Mouse (Mus musculus) gastrocnemius, postnatal 25 days (tissue): ENCODE measurements at regions not wholly inside any gene's neighbourhood (a gene's known extent, or its start where the extent isn't known, plus 50 kb on each side); places are given as distances from the start of the nearest gene placed in this dataset.

Experiments used
- DNase-seq: peaks from one replicate; pipeline ENCODE4 v3.0.0; 2022

DNA sequence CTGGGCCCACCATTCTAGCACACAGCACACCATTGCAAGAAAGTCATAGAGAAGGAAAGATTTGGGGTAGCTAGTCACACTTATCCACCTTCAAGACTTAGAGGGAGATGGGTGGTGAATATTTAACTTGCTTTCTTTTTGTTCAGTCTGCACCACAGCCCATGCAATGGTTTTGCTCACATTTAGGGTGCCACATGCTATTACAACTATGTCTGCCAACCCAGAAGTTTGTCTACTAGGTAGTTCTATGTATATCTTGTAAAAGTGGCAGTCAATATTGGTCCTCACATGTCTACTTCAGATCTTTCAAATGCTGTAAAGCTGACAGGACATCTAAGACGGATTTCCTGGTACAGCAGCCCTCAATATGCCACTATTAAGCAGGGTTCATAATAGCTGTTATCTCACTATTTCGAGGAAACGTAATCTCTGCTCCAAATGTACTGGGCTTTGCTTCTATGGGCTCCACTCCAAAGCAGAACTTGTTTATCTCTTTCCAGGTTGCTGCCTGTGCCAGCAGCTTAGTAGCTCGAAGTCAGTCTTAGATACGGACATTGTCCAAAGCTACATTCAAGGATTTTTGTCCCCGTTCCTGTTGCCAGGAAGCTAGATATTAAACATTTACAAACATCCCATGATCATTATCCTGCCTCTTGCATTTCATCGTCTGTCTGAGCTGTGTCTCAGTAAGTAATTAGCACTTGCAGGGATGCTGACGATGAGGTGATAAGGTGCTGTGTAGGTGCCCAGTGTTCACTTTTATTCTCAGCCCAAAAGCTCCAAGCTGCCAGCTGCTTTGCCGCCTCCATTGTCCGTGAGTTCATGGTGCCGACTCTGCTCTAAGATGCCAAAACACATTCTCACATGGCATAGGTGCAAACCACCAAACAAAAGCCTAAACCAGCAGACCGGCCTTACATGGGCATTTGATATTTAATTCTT lies 327.8 kb upstream of the Robo2 start:
- no peak for DNase-seq

DNA sequence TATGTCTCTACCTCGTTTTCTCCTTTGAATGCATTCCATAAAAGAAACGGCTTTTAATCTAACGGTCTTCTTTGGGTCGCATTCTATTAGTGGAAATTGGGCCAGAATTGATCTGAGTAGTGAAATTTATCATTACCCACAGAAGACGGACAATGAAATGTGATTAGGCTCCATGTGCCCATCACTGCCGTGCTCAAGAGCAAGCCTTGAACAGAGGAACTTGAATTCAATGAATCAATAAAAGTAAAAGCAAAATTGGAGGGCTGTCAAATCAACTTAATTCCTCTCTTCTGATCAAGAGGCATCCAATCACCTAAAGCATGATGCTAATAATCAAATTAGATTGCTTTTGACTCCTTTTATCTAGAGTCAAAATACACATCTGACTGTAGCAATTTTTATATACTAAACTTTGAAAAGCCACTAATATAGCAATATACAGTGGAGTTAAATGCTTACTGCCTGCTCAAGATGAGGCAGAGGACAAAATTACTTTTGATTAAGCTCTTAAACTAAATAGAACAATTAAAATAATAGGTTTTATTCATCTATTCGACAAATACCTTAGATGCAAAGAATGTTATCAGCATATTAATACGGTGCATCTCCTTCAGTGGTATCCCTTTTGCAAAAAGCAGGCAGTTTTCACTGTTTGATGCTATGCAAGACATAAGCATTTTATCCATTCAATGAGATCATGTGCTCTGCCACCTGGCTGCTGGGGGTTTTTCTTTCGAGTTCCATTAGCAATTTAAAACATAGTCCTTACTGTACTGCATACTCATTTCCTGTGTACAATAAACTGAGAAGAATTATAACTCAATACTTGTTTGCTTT lies 321.5 kb upstream of the Robo2 start:
- no peak for DNase-seq

- no peak for DNase-seq
These were observed 318.7 kb upstream of the Robo2 start for GRCm38 (mm10) chr16:74730169-74730794.

- DNase-seq = no peak
These were observed 311.6 kb upstream of the Robo2 start for GRCm38 (mm10) chr16:74723217-74723616.

GRCm38 (mm10) chr16:74718154-74718553 lies 306.5 kb upstream of the Robo2 start:
- DNase-seq = no peak

GRCm38 (mm10) chr16:74717622-74718021 lies 306.0 kb upstream of the Robo2 start:
- no peak for DNase-seq

DNA sequence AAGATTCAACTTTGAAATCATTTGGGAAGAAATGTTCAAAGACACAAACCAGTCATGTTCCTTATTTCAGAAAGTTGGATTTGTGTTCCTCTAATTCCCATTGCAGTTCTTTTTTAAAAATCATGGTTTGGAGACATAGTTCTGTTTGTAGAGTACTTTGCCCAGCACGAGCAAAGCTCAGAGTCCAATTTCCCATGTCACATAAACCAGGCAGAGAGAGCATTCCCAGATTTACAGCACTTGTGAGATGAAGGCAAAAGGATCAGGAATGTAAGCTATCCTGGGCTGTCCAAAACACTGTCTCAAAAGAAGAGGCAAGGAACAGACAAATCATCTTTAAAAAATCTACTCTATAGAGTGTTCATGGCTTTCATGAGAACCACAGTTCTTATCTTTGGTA lies 303.3 kb upstream of the Robo2 start:
- no peak for DNase-seq

- DNase-seq = no peak
These were observed 300.9 kb upstream of the Robo2 start for GRCm38 (mm10) chr16:74712515-74712914.

- no peak for DNase-seq
These were observed 290.4 kb upstream of the Robo2 start for GRCm38 (mm10) chr16:74702067-74702466.

GRCm38 (mm10) chr16:74683371-74683770 lies 271.7 kb upstream of the Robo2 start:
- DNase-seq = no peak

DNA sequence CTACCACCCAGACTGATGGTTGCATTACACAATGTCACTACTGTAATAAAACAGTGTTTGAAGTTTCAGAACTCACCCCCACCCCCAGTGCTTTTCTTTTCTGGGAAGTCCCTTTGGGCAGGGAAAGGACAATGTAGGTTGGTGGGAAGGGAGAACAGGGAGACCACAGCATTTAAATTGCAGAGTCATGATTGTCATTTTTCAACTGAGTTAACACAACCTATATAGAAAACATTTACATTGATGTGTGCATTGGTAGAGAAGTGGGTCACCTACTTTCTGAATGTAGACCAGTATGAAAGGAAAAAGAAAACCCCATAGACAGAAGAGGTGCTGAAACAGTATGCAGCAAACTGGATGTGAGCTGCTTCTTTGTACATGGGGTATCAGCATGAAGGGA lies 264.0 kb upstream of the Robo2 start:
- no peak for DNase-seq

DNA sequence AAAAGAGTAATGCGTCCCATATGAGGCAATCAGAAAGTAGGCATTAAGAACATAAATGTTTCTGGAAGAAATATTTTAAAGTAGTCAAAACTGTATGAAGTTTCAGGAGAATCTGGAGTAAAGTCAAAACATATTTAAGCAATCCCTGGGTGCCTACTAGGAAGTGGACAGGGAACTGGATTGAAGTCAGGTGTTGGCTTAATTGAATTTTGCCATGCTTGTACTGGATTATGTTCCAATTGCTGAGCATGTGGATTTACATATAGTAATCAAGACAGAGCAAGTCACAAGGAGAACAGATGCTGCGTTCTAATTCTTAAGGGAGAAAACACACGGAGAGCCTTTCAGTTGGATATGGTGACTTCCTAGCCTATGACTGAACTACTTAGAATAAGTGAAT lies 259.8 kb upstream of the Robo2 start:
- DNase-seq = no peak

DNA sequence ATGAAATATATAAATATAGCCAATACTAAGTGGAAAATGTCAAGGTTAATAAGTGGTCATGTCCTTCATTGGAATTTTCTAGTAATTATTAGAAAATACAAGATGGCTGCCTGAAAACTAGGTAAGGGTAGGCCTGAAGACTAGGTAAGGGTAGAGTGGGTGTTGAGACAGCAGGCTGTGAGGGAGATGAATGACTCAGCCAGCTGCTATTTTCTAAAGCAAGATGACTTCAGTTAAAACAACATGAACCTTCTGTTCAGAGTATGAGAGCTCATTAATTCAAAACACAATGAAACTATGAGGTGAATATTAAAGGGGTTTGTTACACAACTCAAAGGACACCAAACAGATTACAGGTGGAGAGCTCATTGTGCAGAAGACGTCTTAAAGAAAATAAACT lies 252.7 kb upstream of the Robo2 start:
- no peak for DNase-seq

GRCm38 (mm10) chr16:74651244-74651643 lies 239.6 kb upstream of the Robo2 start:
- no peak for DNase-seq

DNA sequence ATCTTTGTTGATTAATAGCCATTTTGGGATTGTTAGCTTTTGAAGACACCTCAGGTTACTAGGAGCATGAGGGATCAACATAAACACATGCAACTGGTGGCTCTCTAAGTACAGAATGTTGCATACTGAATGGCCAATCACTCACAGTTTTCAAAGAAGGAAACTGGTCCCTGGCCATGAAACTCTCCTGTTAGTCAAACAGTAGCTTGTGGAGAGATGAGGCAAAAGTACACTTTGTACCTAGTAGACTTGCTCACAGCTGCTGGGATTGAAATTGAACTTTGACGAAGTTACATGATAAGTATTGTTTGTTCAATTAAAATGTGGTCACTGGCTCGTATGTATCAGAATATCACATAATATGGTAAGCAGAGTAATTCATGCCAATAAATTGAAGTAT lies 237.6 kb upstream of the Robo2 start:
- no peak for DNase-seq

DNA sequence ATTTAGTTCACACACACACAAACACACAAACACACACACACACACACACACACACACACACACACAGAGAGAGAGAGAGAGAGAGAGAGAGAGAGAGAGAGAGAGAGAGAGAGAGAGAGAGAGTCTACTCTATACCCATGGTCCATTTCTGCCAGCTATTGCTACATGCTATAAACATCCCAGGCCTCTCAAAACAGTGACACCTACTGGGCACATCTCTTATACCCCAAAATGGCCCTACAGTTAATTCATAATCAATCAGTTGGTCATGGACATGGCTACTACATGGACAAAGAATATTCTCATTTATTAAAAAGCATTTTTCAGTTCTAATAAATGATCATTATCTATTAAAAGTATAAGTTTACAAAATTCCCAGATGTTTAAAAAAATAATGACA lies 236.8 kb upstream of the Robo2 start:
- DNase-seq = no peak

GRCm38 (mm10) chr16:74644750-74645366 lies 233.2 kb upstream of the Robo2 start:
- no peak for DNase-seq

GRCm38 (mm10) chr16:74639805-74640204 lies 228.2 kb upstream of the Robo2 start:
- no peak for DNase-seq

- DNase-seq = no peak
These were observed 226.0 kb upstream of the Robo2 start for GRCm38 (mm10) chr16:74637638-74638037.

DNA sequence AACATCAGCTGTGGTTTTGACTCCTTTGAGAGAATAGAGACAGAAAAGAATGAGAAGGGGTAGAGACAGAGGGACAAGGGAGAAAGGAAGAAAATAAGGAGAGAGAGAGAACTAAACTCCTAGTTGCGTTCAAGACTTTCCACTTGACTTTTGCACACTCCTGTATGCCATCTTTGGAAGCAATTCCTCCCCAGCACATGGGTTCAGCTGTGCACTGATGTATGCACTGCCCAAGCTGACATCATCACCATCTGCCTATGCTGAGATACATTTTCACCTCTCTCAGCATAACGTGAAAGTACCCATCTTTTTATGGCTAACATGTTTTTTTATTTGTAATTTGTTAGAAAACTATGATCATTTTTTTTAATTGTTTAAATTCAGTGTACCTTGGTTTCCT lies 214.2 kb upstream of the Robo2 start:
- no peak for DNase-seq

- DNase-seq = no peak
These were observed 200.4 kb upstream of the Robo2 start for GRCm38 (mm10) chr16:74612072-74612471.

DNA sequence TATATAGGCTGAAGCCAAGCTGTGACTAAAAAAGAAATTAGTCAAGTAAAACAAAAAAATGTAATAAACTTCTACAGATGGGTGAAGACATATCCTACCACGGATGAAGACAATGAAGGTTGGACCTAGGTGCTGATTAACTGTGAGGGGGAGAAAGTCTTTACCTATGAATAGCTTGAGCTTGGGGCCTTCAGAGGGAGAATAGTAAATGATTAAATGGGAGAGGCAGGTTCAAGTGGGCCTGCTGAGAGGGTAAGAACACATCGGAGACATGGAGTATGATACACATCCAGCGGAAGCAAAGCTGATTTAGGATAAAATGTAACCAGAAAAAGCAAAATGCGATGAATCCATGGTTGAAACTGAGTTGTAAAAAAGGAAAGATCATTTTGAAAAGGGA lies 197.9 kb upstream of the Robo2 start:
- no peak for DNase-seq
